Mouse (Mus musculus): ENCODE results near the gene Masp2.

- TF ChIP-seq SMC3 (IDR thresholded peaks at IDR 0.05; ENCODE audit: low read depth, low read length) (no peak), CTCF (conservative IDR thresholded peaks at IDR 0.05 in 1 of 2, IDR thresholded peaks at IDR 0.05 in 1 of 2; ENCODE audit: low read depth in 2 of 2, low read length in 2 of 2) (no peak), CHD2 (IDR thresholded peaks at IDR 0.05; ENCODE audit: low read length) (no peak), RCOR1 (conservative IDR thresholded peaks at IDR 0.05; ENCODE audit: low read depth, low read length) (no peak), EP300 (IDR thresholded peaks at IDR 0.05; ENCODE audit: low read length) (no peak), POLR2A (IDR thresholded peaks at IDR 0.05; ENCODE audit: low read depth, low read length) (no peak), ZNF384 (IDR thresholded peaks at IDR 0.05; ENCODE audit: low read depth, low read length) (no peak)
Observed at GRCm38 (mm10) chr4:148583257-148583656, 19.1 kb upstream of the Masp2 start.
